Mouse (Mus musculus): Measurements from ENCODE around the gene Inpp5d. TPM values are rescaled to one million over a fixed set of nuclear protein-coding genes. Genes with fewer than 3 reads are reported as not detected.

Inpp5d gene
- total RNA-seq, 2 experiments from 2014 or later: 59.8 to 96.9 TPM

GRCm38 (mm10) chr1:87621858-87622279, 1.8 kb downstream of the Inpp5d start:
- ATAC-seq (replicated peaks; ENCODE audit: low FRiP score, low TSS enrichment, poor library complexity, severe bottlenecking): no peak

- peak; percentile 31; the same call in 1 of the 2 replicates for ATAC-seq (replicated peaks; ENCODE audit: low FRiP score, low TSS enrichment, poor library complexity, severe bottlenecking)
Observed at GRCm38 (mm10) chr1:87623977-87624666, 4.0 kb downstream of the Inpp5d start.

GRCm38 (mm10) chr1:87624826-87625225, 4.7 kb downstream of the Inpp5d start:
- no peak for ATAC-seq (replicated peaks; ENCODE audit: low FRiP score, low TSS enrichment, poor library complexity, severe bottlenecking)

- ATAC-seq (replicated peaks; ENCODE audit: low FRiP score, low TSS enrichment, poor library complexity, severe bottlenecking): no peak
Observed at GRCm38 (mm10) chr1:87625254-87626025, 5.3 kb downstream of the Inpp5d start.

GRCm38 (mm10) chr1:87626344-87626743, 6.2 kb downstream of the Inpp5d start:
- peak; percentile 51 for ATAC-seq (replicated peaks; ENCODE audit: low FRiP score, low TSS enrichment, poor library complexity, severe bottlenecking)

GRCm38 (mm10) chr1:87628085-87628484, 8.0 kb downstream of the Inpp5d start:
- peak; percentile 56 for ATAC-seq (replicated peaks; ENCODE audit: low FRiP score, low TSS enrichment, poor library complexity, severe bottlenecking)

- 0 out of 2 replicates have a peak, but pooled peaks have one; percentile 31 for ATAC-seq (replicated peaks; ENCODE audit: low FRiP score, low TSS enrichment, poor library complexity, severe bottlenecking)
Observed at GRCm38 (mm10) chr1:87631584-87631983, 11.5 kb downstream of the Inpp5d start.

GRCm38 (mm10) chr1:87632163-87632562, 12.1 kb downstream of the Inpp5d start:
- ATAC-seq (replicated peaks; ENCODE audit: low FRiP score, low TSS enrichment, poor library complexity, severe bottlenecking): peak; percentile 45

- ATAC-seq (replicated peaks; ENCODE audit: low FRiP score, low TSS enrichment, poor library complexity, severe bottlenecking): no peak
Observed at GRCm38 (mm10) chr1:87636716-87637117, 16.6 kb downstream of the Inpp5d start.

- peak; percentile 98 for ATAC-seq (replicated peaks; ENCODE audit: low FRiP score, low TSS enrichment, poor library complexity, severe bottlenecking)
Observed at GRCm38 (mm10) chr1:87637121-87637877, 17.2 kb downstream of the Inpp5d start.

GRCm38 (mm10) chr1:87637878-87638600, 17.9 kb downstream of the Inpp5d start:
- ATAC-seq (replicated peaks; ENCODE audit: low FRiP score, low TSS enrichment, poor library complexity, severe bottlenecking): peak; percentile 48

- no peak for ATAC-seq (replicated peaks; ENCODE audit: low FRiP score, low TSS enrichment, poor library complexity, severe bottlenecking)
Observed at GRCm38 (mm10) chr1:87639724-87640123, 19.6 kb downstream of the Inpp5d start.

GRCm38 (mm10) chr1:87640165-87640661, 20.1 kb downstream of the Inpp5d start:
- no peak for ATAC-seq (replicated peaks; ENCODE audit: low FRiP score, low TSS enrichment, poor library complexity, severe bottlenecking)

GRCm38 (mm10) chr1:87643016-87643415, 22.9 kb downstream of the Inpp5d start:
- no peak for ATAC-seq (replicated peaks; ENCODE audit: low FRiP score, low TSS enrichment, poor library complexity, severe bottlenecking)

GRCm38 (mm10) chr1:87645041-87645440, 24.9 kb downstream of the Inpp5d start:
- 0 out of 2 replicates have a peak, but pooled peaks have one; percentile 49 for ATAC-seq (replicated peaks; ENCODE audit: low FRiP score, low TSS enrichment, poor library complexity, severe bottlenecking)

GRCm38 (mm10) chr1:87645748-87646147, 25.6 kb downstream of the Inpp5d start:
- 0 out of 2 replicates have a peak, but pooled peaks have one; percentile 26 for ATAC-seq (replicated peaks; ENCODE audit: low FRiP score, low TSS enrichment, poor library complexity, severe bottlenecking)

GRCm38 (mm10) chr1:87647820-87648219, 27.7 kb downstream of the Inpp5d start:
- no peak for ATAC-seq (replicated peaks; ENCODE audit: low FRiP score, low TSS enrichment, poor library complexity, severe bottlenecking)

- no peak for ATAC-seq (replicated peaks; ENCODE audit: low FRiP score, low TSS enrichment, poor library complexity, severe bottlenecking)
Observed at GRCm38 (mm10) chr1:87648657-87649056, 28.5 kb downstream of the Inpp5d start.

- no peak for ATAC-seq (replicated peaks; ENCODE audit: low FRiP score, low TSS enrichment, poor library complexity, severe bottlenecking)
Observed at GRCm38 (mm10) chr1:87649219-87649805, 29.2 kb downstream of the Inpp5d start.

All from megakaryocyte-erythroid progenitor cell, adult 5-6 weeks (primary cell).